Mouse (Mus musculus): ENCODE data around the gene Gm39115.

Gm39115 gene

DNA sequence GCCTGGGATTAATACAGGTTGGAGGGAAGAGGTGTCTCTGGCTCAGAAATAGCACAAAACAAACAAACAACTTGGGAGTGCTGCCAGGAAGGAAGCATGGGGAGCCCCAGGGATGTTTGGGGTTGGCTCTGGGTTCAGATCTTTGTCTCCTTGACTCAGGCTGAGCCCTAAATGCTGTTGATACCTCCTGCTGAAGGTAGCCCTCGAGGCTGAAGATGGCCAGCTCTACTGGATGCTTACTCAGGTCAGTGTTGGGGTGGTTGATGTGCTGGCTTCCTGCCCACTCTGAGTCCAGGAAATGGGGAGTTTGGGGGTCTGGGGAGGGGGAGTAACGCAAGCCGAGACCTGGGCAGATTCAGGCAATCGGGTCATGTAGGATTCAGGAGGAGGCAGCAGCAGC is 39.1 kb downstream of the Gm39115 start:
- DNase-seq (ENCODE audit: extremely low read depth, low read depth, low spot score) = no peak

DNA sequence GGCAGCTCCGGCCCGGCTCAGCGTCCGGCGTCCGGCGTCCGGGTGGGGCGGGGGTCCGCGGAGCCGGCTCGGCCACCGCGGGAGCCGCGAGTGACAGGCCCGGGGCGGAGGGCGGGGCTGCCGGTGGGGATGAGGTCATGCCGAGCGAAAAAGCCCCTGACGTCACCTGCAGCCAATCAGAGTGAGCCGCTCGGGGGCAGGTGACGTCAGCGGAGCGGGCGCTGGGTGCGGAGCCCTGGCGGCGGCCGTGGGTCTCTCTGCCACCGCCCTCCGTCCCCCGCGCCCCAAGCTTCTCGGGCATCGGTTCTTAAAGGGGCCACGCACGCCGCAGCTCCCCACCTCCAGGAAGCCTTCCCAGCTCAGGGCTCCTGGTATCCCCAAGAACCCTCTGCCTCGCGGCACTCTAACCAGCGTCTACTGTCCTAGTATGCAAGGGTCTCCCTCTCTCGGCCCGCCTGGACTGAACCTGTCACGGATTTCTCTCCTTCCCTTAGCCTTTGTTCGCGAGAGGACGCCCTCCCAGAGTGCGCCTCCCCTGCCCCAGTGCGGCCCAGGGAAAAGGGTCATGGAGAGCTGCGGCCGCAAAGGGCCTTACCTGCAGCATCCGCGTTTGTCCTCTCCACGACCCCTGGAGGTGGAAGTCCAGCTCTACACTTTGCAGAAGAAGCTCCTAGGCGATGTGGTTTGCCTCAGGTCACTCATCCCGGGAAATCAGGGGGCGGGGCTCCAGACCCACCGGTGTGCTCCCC is 40.5 kb downstream of the Gm39115 start, which contains the start of gene Dusp8:
TSS of gene Dusp8 (minus strand) at position 661 of the 749 bp plus-strand sequence.
- no peak for DNase-seq (ENCODE audit: extremely low read depth, low read depth, low spot score)

DNA sequence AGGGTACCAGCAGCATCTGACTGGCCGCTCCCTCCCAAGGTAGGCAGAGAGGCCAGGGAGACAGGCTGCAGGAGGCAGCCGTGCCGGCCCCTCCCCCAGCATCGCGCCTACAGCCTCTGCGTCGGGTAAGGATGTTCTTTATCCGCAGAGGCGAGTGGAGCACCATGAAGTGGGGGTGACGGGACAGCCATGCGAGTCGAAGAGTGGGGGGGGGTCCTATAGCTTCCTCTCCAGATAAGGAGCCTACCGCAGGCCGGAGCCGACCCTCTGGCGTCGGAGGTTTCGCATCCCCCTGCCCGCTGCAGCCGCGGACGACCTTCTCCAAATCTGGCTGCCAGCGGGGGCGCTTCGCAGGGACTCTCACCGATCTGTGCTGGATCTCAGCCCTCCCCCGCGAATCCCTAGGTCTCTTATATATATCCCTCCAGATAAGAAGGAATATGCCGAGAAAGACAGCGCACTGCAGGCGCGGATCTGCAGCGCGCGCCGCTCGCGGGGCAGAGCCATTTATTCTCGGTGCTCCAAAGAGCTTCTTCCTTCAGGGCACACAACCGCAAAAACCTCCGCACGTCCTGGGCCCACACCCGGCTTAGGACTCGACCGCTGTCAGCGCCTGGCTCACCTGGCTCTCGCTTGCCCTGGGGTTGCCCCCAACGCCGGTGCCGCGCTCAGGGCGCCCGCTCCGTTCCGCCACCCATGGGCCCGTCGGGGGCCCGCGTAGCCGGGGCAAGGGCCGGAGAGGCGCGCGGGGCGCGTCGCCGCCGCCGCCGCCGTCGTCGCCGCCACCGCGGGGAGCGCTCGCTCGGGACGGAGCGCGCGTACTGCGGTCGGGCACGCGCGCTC is 41.3 kb downstream of the Gm39115 start:
- DNase-seq (ENCODE audit: extremely low read depth, low read depth, low spot score) = no peak

DNA sequence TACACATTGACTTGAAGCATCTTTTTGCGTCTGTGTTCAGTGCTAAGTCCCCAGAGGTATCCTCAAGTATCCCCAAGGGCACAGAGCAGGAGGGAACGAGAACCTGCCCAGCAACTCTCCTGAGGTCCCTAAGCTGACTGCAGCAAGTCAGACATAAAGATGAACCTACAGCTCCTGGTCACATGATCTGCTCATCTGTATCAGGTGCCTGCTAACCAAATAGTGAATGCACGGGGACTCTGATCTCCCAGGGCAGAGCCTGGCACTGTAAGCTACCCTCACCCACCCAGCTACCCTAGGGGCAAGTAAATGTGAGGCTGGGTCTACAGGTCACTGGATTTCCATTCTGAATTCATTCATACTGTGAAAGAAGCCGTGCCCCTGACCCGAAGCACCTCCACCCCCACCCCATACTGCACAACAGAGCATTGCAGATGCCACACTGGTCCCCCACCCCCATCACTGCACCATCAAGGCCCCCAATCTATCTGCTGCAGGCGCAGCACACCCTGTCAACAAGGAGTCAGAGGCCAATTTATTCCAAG is 42.1 kb downstream of the Gm39115 start:
- no peak for DNase-seq (ENCODE audit: extremely low read depth, low read depth, low spot score)

DNA sequence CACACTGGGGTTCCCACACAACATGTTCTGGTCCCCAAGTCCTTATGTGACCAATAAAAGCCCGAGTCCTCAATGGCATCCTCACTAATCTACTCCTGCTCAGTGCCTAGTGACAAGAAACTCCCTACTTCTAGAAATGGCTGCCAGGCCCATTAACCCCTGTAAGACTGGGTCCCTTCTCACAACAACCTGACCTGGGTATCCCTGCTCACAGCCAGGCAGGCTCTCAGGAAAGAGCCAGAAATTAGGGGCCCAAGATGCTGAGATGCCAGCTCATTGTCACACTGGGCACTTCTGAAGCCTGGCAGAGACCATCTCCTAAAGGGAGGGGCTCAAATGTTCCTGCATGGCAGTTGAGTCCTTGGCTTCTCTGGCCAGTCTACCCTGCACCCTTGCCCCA is 42.8 kb downstream of the Gm39115 start:
- no peak for DNase-seq (ENCODE audit: extremely low read depth, low read depth, low spot score)

DNA sequence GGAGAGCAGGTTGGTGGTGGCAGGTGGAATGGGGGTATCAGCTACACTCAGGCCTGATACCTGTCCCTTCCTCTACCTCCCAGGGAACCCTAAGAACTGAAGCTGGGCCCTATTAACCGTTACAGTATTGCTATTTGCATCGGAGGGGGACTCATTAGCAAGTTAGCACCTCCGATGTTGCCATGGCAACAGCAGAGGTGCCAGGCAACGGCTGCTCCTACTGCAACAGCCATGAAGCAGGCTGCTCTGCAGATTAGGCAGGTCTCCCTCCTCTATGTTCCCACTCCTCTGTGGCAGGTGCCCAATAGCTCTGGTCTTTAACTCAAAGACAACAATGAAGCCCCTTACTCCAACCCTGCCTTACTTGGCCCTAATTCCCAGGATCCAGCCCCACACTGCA is 44.0 kb downstream of the Gm39115 start:
- no peak for DNase-seq (ENCODE audit: extremely low read depth, low read depth, low spot score)

GRCm38 (mm10) chr7:142089648-142090447 is 46.0 kb downstream of the Gm39115 start:
- no peak for DNase-seq (ENCODE audit: extremely low read depth, low read depth, low spot score)

- no peak for DNase-seq (ENCODE audit: extremely low read depth, low read depth, low spot score)
Observed at GRCm38 (mm10) chr7:142088886-142089285, 46.9 kb downstream of the Gm39115 start.

GRCm38 (mm10) chr7:142087069-142087652 is 48.7 kb downstream of the Gm39115 start:
- no peak for DNase-seq (ENCODE audit: extremely low read depth, low read depth, low spot score)

DNA sequence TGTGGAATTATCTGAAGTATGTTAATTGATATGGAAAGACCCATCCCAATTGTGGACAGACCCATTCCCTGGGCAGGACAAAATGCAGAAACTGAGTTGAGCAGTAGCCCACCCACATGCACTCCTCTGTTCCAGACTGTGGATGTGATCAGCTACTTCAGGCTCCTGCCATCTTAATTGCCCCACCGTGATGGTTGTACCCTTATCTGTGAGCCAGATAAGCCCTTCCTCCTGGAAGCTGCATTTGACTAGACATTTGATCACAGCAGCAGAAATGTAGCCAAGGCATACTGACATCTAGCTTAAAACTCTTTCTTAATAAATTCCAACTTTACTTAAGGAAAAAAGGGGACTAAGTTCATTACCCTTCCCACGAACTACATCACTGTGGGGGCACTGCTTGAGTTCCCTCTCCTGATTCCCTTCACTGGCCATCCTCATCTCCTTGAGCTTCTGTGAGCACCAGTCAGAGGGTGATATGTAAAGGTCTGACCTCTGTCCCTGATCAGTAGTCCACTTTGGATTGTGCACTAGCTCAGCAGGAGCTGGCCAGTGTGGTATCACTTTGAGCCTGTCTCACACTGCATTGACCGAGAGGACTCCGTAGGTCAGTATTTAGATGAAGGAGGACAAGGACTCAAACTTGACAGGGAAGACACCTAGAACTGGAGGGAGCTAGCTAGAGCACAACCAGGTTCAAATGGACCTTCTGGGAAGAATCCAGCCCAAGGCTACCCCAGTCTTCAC is 49.5 kb downstream of the Gm39115 start:
- DNase-seq (ENCODE audit: extremely low read depth, low read depth, low spot score) = no peak
